Comparison of ENCODE assay signal across 8 mouse cellular contexts in the genomic region with DNA sequence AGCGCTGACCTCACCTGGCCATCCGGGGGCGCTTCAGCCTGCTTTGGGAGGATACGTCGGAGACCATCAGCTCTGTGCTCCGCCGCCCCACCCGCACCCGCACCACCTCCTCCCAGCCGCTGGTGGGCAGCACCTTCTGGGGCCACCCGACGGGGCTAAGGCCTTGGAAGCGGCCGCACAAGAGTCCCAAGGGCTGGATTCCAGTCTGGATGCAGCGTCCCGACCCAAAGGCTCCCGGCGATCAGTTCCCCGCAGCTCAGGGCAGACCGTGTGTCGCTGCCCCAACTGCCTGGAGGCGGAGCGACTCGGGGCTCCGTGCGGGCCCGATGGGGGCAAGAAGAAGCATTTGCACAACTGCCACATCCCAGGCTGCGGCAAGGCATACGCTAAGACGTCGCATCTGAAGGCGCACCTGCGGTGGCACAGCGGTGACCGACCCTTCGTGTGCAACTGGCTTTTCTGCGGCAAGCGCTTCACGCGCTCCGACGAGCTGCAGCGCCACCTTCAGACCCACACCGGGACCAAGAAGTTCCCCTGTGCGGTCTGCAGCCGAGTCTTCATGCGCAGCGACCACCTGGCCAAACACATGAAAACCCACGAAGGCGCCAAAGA. TPM values are rescaled to one million over a fixed set of nuclear protein-coding genes. Genes with fewer than 3 reads are reported as not detected.
A peak's percentile ranks its signal among the peaks of the same experiment; 100 is the strongest.
DNase-seq lines count a peak whose midpoint lies in the region; TF ChIP-seq lines count a peak whose summit lies in the region.

No protein-coding gene starts in this region.

- H3K27ac ChIP-seq in cortical plate, adult 2 months (ENCODE audit: insufficient read depth, low read length) = no peak overlapping the region

- intact Hi-C loops in gastrocnemius, postnatal 14 days (cut with DNase I; ENCODE audit: low total_unique reads) = no loop called here
- intact Hi-C loops in left cerebral cortex, postnatal 36 days (cut with DNase I) = loop anchor here (2.0 to 5.0 kb wide), 2 partner anchors 105 to 155 kb away; a partner anchor contains a TSS

- H3K4me1 ChIP-seq in cortical plate, adult 2 months (ENCODE audit: control insufficient read depth, insufficient read depth, low read length) = no peaks in the 10 kb centered on the region

- peak overlapping the region; percentile 42 for H3K4me3 ChIP-seq in cortical plate, adult 2 months (ENCODE audit: insufficient read depth, low read length)

- peak; percentile 72 to 73 for DNase-seq in adrenal gland, adult 18-20 months (ENCODE audit: low spot score in 2 of 2)
- peak; percentile 83 for DNase-seq in gastrocnemius, postnatal 14 days
- peak; percentile 88 for DNase-seq in induced T-regulatory cell, adult 2 months (ENCODE audit: low read depth)
- DNase-seq in left cerebral cortex, postnatal 36 days (ENCODE audit: low spot score in 2 of 2) = peak; percentile 53 to 56
- DNase-seq in mesoderm, embryonic 11.5 days (ENCODE audit: low read depth, low spot score) = peak; percentile 80
- DNase-seq in right cerebral cortex, postnatal 25 days = peak; percentile 56
- DNase-seq in yolk sac, embryonic 10.5 days (ENCODE audit: low spot score) = peak; percentile 58

- TF ChIP-seq POLR2A in cortical plate, adult 2 months (IDR thresholded peaks at IDR 0.05; ENCODE audit: extremely low read depth, insufficient read depth, low read length) = no peak

- peak; percentile 61 for TF ChIP-seq CTCF in cortical plate, adult 2 months (IDR thresholded peaks at IDR 0.05; ENCODE audit: extremely low read depth, insufficient read depth, low read length)

RNA-seq across cellular contexts. Expression of a gene that starts 7.8 kb away (rescaled TPM):
- total RNA-seq in adrenal gland, adult 18-20 months (2021) = 10 to 100 TPM; 14.6 to 16.8 TPM
- 4.4 and 6.3 TPM in 2 replicates for polyA plus RNA-seq in cortical plate, adult 2 months (2012; rRNA removed)
- 10 to 100 TPM in 1 of 2 experiments, 1 to 10 TPM in 1; 8.9 to 10.4 TPM for total RNA-seq in gastrocnemius, postnatal 14 days (2021)
- 1 to 10 TPM; 3.7 to 3.9 TPM for total RNA-seq in left cerebral cortex, postnatal 36 days (2021)

RNA-seq across cellular contexts. Expression of a gene that starts 8.8 kb away (rescaled TPM):
- total RNA-seq in adrenal gland, adult 18-20 months (2021) = under 1 TPM; 0.06 to 0.13 TPM
- 0.69 and 0.85 TPM in 2 replicates for polyA plus RNA-seq in cortical plate, adult 2 months (2012; rRNA removed)
- under 1 TPM; 0.10 to 0.11 TPM for total RNA-seq in gastrocnemius, postnatal 14 days (2021)
- 1 to 10 TPM; 2.2 to 2.5 TPM for total RNA-seq in left cerebral cortex, postnatal 36 days (2021)

RNA-seq across cellular contexts. Expression of a gene that starts 19.2 kb away (rescaled TPM):
- under 1 TPM; 0.60 to 0.74 TPM for total RNA-seq in adrenal gland, adult 18-20 months (2021)
- polyA plus RNA-seq in cortical plate, adult 2 months (2012; rRNA removed) = 0.91 and 1.1 TPM in 2 replicates
- not detected for total RNA-seq in gastrocnemius, postnatal 14 days (2021)
- under 1 TPM; 0.32 to 0.59 TPM for total RNA-seq in left cerebral cortex, postnatal 36 days (2021)

RNA-seq across cellular contexts. Expression of a gene that starts 19.4 kb away (rescaled TPM):
- 100 to 1,000 TPM; 128 to 134 TPM for total RNA-seq in adrenal gland, adult 18-20 months (2021)
- polyA plus RNA-seq in cortical plate, adult 2 months (2012; rRNA removed) = 67.7 and 68.6 TPM in 2 replicates
- 10 to 100 TPM; 39.8 to 44.0 TPM for total RNA-seq in gastrocnemius, postnatal 14 days (2021)
- 10 to 100 TPM; 63.5 to 80.0 TPM for total RNA-seq in left cerebral cortex, postnatal 36 days (2021)

RNA-seq across cellular contexts. Expression of a gene that starts 28.4 kb away (rescaled TPM):
- total RNA-seq in adrenal gland, adult 18-20 months (2021) = 1 to 10 TPM; 5.2 to 6.6 TPM
- 14.0 and 14.1 TPM in 2 replicates for polyA plus RNA-seq in cortical plate, adult 2 months (2012; rRNA removed)
- 1 to 10 TPM; 2.7 to 3.3 TPM for total RNA-seq in gastrocnemius, postnatal 14 days (2021)
- total RNA-seq in left cerebral cortex, postnatal 36 days (2021) = 10 to 100 TPM; 11.9 to 13.3 TPM
